Mouse (Mus musculus) thymus, postnatal 4 days (tissue): ENCODE measurements around the gene Tnfrsf13b.
"Not testable (repeated sequence)": the region's sequence is repeated elsewhere in the genome, so short reads cannot be mapped to it uniquely, and the experiment has no call there.

ENCODE experiments used
- DNase-seq: peaks from one replicate; pipeline ENCODE4 v3.0.0; 2021

The Tnfrsf13b gene

DNA sequence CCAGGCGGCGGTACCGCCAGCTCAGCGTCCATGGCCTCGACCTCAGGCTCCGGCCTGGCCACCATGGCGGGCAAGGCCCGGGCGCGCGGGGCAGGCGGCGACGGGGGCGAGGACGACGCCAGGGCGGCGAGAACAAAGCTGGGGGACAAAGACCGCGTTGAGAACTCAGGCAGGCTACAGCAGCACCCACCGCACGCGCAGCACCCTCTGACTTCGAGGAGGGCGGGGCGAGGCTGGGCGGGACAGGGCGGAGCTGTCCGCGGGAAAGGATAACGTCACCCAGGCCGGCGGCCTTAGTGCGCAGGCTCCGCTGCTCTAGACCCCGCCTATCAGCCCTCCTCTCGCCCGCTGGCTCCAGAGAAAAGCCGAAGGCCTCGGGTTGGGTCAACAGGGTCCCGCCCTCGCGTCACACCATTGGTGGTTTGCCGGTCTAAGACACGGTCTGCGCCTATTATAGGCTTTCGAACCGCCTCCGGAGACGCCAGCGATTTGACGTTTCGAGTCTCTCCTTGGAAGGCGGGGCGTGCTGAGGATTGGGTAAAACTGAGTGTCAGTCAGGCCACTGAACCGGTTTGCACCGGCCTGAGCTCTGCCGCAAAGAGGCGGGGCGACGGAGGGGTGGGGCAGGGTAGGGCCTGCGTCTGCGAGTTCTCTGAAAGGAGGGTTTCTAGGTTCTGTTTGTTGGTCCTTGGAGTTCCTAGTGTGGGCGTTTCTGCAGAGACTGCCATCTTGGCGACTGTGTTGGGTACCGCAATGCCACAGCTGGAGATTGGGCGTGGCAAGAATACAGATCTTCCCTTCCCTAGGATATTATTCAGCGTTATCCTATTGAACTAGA, 48.5 kb downstream of the Tnfrsf13b start, which contains the start of gene Usp22:
TSS of gene Usp22 (minus strand) at position 235 of the 838 bp plus-strand sequence.
- peak; percentile 99 for DNase-seq

DNA sequence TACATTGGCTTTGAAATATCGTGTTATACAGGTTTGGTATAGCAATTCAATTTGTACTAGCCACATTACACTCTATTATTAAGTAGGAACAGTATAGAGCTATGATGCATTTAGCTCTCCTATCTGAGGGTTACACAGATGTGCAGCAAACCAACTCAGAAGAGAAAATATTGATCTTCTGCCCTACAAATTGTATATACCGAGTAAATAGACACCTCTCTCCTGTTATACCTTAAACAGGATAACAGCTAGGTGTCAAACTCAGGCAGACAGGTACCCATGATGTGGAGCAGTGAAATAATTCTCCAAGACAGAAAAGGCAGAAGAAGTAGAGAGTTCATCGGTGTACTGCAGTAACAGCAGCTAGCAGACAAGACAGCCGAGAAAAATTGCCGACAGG, 49.2 kb downstream of the Tnfrsf13b start:
- DNase-seq, result no peak

GRCm38 (mm10) chr11:61176321-61176720, 49.8 kb downstream of the Tnfrsf13b start:
- no peak for DNase-seq

GRCm38 (mm10) chr11:61180361-61180760, 53.8 kb downstream of the Tnfrsf13b start:
- DNase-seq, result no peak

GRCm38 (mm10) chr11:61181624-61182023, 55.1 kb downstream of the Tnfrsf13b start:
- no peak for DNase-seq

DNA sequence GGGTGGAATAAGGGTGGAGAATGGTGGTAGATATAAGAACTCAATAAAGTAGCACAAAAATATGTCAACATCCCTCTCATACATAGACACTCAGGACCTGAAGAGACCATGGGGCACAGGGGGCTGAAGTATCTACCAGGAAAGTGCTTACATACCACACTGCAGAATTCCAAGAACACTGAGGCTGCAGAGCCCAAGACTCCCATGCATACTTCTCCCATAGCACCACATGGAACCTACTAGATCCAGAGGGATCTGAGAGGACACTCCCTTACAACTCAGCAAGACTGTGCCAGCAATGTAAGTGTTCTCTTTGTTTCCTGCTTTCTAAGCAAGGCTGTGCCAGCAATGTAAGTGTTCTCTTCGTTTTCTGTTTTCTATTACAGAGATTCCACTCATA, 57.3 kb downstream of the Tnfrsf13b start:
- DNase-seq, result no peak

DNA sequence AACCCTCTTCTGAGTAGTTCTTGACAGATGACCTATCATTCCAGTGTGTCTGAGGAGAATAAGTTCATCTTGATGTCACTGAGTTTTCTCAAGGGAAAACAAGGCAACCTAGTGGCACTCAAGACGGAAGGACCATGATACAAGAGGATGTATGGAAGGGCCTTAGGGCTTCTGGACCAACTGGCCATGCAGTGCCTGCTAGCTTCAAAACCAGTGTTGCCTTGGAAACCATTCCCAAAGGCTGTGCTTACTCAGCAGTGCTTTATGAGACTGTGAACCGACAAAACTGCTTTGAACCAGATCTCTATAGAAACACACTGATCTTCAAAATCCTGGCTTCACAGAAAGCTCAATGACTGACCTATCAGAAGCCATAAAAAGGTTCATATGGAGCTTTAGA, 64.2 kb downstream of the Tnfrsf13b start:
- no peak for DNase-seq

DNA sequence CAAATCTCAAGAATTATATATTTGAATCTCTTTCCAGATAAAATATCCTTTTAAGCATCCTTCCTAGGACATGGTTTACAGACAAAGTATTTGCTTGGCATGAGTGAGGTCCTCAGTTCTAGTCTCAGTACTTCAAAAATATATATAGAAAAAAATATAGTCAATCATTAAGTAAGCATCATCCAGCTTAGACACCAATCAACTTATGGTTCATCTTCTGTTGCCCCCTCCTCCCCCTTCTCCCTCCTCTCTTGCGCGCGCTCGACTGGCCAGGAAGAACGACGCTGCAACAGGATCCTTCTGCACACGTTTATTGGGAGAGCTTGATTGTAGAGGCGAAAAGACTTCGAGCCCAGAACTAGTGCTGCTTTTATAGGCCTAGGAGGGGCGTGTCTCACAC, 65.6 kb downstream of the Tnfrsf13b start:
- not testable (repeated sequence) for DNase-seq

DNA sequence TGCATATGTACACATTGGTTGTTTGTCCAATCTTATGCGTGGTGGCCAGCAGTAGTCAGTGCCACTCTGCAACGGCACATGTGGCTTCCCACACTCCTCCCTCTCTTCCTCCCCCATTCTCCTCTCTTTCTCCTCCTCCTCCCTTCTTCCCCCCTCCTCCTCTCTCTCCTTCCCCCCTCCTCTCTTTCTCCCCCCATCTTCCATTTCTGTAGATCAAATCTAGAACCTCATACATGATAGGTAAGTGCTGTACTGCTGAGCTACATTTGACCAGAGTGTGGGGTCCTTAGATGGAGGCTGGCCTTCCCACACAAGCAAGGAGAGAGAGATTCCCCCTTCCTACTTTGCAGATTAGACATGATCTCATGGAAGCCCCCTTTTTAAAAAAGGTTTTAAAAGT, 66.2 kb downstream of the Tnfrsf13b start:
- no peak for DNase-seq

GRCm38 (mm10) chr11:61193392-61193791, 66.8 kb downstream of the Tnfrsf13b start:
- peak; percentile 92 for DNase-seq

DNA sequence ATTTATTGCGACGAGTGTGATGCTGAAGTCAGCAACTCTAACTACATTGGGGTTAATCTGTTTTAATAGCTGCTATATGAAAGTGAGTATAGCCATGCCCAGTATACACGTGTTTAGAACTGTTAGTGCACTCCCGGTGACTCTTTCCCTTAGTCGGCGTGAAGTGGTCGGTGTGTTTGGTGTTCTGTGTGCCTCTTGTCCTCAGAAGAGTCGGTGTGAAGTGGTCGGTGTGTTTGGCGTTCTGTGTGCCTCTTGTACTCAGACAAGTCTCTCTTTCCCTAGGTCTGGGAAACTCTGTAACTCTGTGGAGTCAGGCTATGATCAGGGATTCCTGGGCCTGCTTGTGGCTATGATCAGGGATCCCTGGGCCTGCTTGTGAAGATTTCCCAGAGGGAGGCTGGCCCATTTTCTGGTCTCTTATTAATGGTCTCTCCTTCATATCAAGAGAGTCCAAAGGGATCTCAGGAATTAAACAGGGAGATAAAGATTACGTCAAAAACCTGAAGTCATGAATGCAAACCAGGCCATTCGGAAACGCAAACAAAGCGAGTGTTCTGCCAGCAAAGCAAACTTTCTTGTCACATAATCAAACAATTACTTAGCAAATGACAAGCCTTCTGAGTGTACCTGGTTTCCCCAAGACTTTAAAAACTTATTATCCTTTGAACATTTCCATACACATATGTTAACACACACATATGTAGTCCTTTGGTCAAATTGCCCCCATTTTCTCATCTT, 70.2 kb downstream of the Tnfrsf13b start:
- DNase-seq, result no peak

DNA sequence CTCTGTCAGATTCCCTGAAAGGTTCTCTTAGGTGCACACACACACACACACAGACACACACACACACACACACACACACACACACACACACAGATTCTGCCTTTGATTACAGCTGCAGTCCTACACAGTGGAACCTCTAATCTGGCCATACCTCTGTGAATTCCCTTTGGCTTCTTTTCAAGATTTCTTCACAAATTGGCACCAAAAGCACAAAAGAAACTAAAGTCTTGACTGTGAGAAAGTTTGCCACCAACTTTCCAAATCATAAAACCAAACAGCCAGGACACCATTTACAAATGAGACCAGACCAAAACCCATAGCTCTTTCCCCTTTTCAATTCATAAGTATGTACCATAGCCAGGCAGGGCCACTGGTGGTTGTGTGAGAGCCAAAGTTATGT, 71.4 kb downstream of the Tnfrsf13b start:
- DNase-seq, result no peak
